Mouse (Mus musculus) forebrain, embryonic 15.5 days (tissue): Measurements from ENCODE around the gene Nup98. TPM values are rescaled to one million over a fixed set of nuclear protein-coding genes. Genes with fewer than 3 reads are reported as not detected.

Experiments used
- ATAC-seq: fragments of 200-750 bp; cut with Nextera tagmentation; replicated peaks from 2 replicates; pipeline ENCODE4 v1.8.0; 2017; ENCODE audit warnings: mild to moderate bottlenecking, moderate TSS enrichment, moderate library complexity
- H3K27ac ChIP-seq: fragments of 300-500 bp; sonication (generic); replicated peaks from 2 replicates; pipeline ENCODE4 v1.5.1; 2015; ENCODE audit warnings: mild to moderate bottlenecking, inconsistent platforms
- H3K27me3 ChIP-seq: fragments of 300-500 bp; sonication (generic); 2 replicates; pipeline ENCODE4 v1.6.1; 2015; ENCODE audit warnings: inconsistent platforms
- H3K36me3 ChIP-seq: fragments of 300-500 bp; sonication (generic); 2 replicates; pipeline ENCODE4 v1.6.1; 2015; ENCODE audit warnings: mild to moderate bottlenecking, inconsistent platforms
- H3K4me1 ChIP-seq: fragments of 300-500 bp; sonication (generic); 2 replicates; pipeline ENCODE4 v1.6.1; 2015; ENCODE audit warnings: inconsistent platforms
- H3K4me2 ChIP-seq: fragments of 300-500 bp; sonication (generic); replicated peaks from 2 replicates; pipeline ENCODE4 v1.6.1; 2015; ENCODE audit warnings: mild to moderate bottlenecking, inconsistent platforms
- H3K4me3 ChIP-seq: fragments of 300-500 bp; sonication (generic); 2 replicates; pipeline ENCODE4 v1.5.1; 2015; ENCODE audit warnings: mild to moderate bottlenecking, inconsistent platforms
- H3K9ac ChIP-seq: fragments of 300-500 bp; sonication (generic); replicated peaks from 2 replicates; pipeline ENCODE4 v1.6.1; 2015; ENCODE audit warnings: mild to moderate bottlenecking, inconsistent platforms
- H3K9me3 ChIP-seq: fragments of 300-500 bp; sonication (generic); 2 replicates; pipeline ENCODE4 v1.6.1; 2016; ENCODE audit warnings: inconsistent platforms
- WGBS: fragments of 180-500 bp; shearing (Covaris S2); methylation state at CpG from one replicate; pipeline ENCODE4 v1.1.7; 2015; ENCODE audit warnings: mixed read lengths; 5-methylcytosine and 5-hydroxymethylcytosine counted together
- polyA plus RNA-seq: library from polyadenylated mRNA; unstranded; fragments of >200 nt; fragmentation: Nextera tagmentation; extraction: Ambion mirVana; gene quantifications from 2 replicates; pipeline ENCODE4 v1.2.1, GENCODE M21; 2015

Gene Nup98
- polyA plus RNA-seq, 1 experiment from 2014 or later, result 24.2 TPM

- no peak for ATAC-seq
- 92% methylated on average over 6 of the region's 6 CpGs for WGBS
- no peak overlapping the region for H3K9ac ChIP-seq
Observed at GRCm38 (mm10) chr7:102226051-102226450, 16.1 kb upstream of the Nup98 start.

DNA sequence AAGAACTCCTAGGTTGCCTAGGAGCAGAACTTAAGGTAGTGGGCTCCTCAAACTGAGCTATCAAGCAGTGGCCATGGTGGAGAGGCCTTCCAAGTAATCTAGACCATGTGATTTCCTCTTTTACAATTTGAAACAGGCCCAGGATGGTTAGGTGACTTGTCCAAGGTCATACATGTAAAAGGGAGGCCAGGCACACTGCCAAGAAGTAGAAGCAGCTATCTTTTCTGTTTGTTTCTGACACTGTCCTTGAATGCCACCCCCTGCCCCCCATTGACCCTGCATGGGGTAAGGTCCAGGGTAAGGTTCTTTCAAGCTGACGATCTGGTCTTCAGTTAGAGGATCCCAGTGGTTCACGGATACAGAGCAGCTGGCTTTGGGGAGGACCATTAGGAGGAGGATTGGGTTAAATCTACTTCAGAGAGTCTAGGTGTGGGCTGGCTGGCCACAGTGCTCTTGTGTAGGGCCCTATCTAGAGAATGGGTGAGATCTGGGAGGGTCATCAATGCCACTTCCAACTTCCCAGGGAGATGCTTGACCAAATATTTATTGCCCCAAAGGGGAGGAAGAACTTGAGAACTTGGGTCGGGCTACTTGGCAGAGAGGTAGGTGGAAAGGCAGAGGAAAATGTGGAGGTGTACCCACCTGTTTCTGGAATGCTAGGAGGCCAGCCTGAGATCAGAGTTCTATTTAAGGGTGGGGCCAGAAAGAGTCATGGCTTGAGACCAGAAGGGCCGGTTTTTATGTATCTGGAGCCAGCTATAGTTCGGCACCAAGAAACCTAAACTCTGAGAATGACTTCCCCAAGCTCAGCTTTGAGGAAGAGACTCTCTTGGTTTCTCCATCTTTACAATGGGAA is 14.1 kb upstream of the Nup98 start:
- H3K9me3 ChIP-seq, result no peaks in the 10 kb centered on the region
- 0 out of 2 replicates have a peak overlapping the region, but pooled peaks have one; percentile 83 for H3K4me3 ChIP-seq
- peaks cover 9% of the 10 kb centered on the region; the same call in 1 of the 2 replicates for H3K4me1 ChIP-seq
- H3K36me3 ChIP-seq, result no peaks in the 10 kb centered on the region
- ATAC-seq, result no peak
- H3K9ac ChIP-seq, result no peak overlapping the region
- no peak overlapping the region for H3K27ac ChIP-seq
- H3K27me3 ChIP-seq, result no peaks in the 10 kb centered on the region
- no peak overlapping the region for H3K4me2 ChIP-seq
- WGBS, result 91% methylated on average over 5 of the region's 5 CpGs

More at GRCm38 (mm10) chr7:102226051-102226450, 16.1 kb upstream of the Nup98 start:
- H3K9me3 ChIP-seq, result no peaks in the 10 kb centered on the region
- H3K4me3 ChIP-seq, result no peak overlapping the region
- H3K4me1 ChIP-seq, result peaks cover 9% of the 10 kb centered on the region; the same call in 1 of the 2 replicates
- H3K27me3 ChIP-seq, result no peaks in the 10 kb centered on the region
- H3K27ac ChIP-seq, result no peak overlapping the region
- no peak overlapping the region for H3K4me2 ChIP-seq
- no peaks in the 10 kb centered on the region for H3K36me3 ChIP-seq

GRCm38 (mm10) chr7:102222830-102223556 is 13.0 kb upstream of the Nup98 start:
- 1% methylated on average over 31 of the region's 31 CpGs for WGBS
- no peaks in the 10 kb centered on the region for H3K9me3 ChIP-seq
- peak overlapping the region; percentile 81 for H3K9ac ChIP-seq
- H3K27ac ChIP-seq, result peak overlapping the region; percentile 32; the same call in 1 of the 2 replicates
- H3K4me1 ChIP-seq, result peaks cover 9% of the 10 kb centered on the region; the same call in 1 of the 2 replicates
- H3K27me3 ChIP-seq, result no peaks in the 10 kb centered on the region
- peak; percentile 87 for ATAC-seq
- peak overlapping the region; percentile 83 for H3K4me3 ChIP-seq
- no peaks in the 10 kb centered on the region for H3K36me3 ChIP-seq
- peak overlapping the region; percentile 88 for H3K4me2 ChIP-seq

DNA sequence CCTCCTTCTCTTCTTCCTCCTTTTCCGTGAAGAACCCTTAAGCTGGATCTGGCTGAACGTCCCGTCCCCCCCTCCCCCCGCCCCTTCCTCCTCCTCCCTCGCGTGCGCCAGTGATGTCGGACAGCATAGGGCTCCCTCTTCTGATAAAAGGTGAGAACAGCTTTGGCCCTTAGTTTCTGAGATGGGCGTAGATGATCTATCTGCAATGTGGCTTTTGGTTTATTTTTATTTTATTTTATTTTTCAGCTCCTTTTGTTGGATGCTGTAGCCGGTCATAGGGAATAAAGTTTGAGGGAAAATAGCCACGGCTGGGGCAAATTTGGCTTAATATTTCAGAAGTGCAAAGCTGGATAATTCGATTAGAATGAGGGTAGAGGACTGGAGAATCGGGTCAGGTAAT is 12.4 kb upstream of the Nup98 start:
- H3K4me3 ChIP-seq, result peak overlapping the region; percentile 83
- peak overlapping the region; percentile 81 for H3K9ac ChIP-seq
- peak overlapping the region; percentile 88 for H3K4me2 ChIP-seq
- ATAC-seq, result peak; percentile 75
- H3K36me3 ChIP-seq, result no peaks in the 10 kb centered on the region
- peaks cover 9% of the 10 kb centered on the region; the same call in 1 of the 2 replicates for H3K4me1 ChIP-seq
- no peaks in the 10 kb centered on the region for H3K27me3 ChIP-seq
- H3K27ac ChIP-seq, result no peak overlapping the region
- 0% methylated on average over 11 of the region's 13 CpGs for WGBS
- no peaks in the 10 kb centered on the region for H3K9me3 ChIP-seq

DNA sequence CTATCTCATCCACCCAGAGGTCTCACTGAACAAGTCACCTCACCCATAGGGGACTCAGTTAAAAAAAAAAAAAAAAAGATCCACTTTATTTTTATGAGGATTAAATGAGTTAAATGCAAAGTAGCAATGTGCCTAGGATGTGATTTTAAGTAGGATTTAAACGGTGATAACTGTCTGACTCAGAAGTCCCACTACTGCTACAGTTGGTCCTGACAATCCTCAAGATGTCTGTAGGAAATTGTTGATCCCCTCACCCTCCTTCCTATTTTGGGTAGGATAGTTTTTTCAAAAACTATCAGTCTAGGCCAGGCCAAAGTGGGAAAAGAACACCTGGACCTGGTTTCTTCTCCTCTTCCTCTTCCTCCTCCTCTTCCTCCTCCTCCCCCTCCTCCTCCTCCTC is 11.9 kb upstream of the Nup98 start:
- Histone ChIP-seq H3K4me1 (peaks cover 9% of the 10 kb centered on the region; the same call in 1 of the 2 replicates), H3K4me3 (no peak overlapping the region), H3K9ac (no peak overlapping the region), H3K9me3 (no peaks in the 10 kb centered on the region), H3K4me2 (no peak overlapping the region), H3K27me3 (no peaks in the 10 kb centered on the region), H3K36me3 (no peaks in the 10 kb centered on the region), H3K27ac (no peak overlapping the region)
- ATAC-seq, result no peak
- 54% methylated on average over 1 of the region's 1 CpGs for WGBS

- H3K9me3 ChIP-seq, result no peaks in the 10 kb centered on the region
- H3K4me2 ChIP-seq, result peak overlapping the region; percentile 56
- H3K4me1 ChIP-seq, result peaks cover 22% of the 10 kb centered on the region
- H3K4me3 ChIP-seq, result peak overlapping the region; percentile 80
- peak overlapping the region; percentile 96 for H3K27ac ChIP-seq
- no peaks in the 10 kb centered on the region for H3K27me3 ChIP-seq
- peak overlapping the region; percentile 67; the same call in 1 of the 2 replicates for H3K9ac ChIP-seq
- no peaks in the 10 kb centered on the region for H3K36me3 ChIP-seq
- 71% methylated on average over 3 of the region's 3 CpGs for WGBS
- no peak for ATAC-seq
Observed at GRCm38 (mm10) chr7:102211071-102211470, 1.1 kb upstream of the Nup98 start.

DNA sequence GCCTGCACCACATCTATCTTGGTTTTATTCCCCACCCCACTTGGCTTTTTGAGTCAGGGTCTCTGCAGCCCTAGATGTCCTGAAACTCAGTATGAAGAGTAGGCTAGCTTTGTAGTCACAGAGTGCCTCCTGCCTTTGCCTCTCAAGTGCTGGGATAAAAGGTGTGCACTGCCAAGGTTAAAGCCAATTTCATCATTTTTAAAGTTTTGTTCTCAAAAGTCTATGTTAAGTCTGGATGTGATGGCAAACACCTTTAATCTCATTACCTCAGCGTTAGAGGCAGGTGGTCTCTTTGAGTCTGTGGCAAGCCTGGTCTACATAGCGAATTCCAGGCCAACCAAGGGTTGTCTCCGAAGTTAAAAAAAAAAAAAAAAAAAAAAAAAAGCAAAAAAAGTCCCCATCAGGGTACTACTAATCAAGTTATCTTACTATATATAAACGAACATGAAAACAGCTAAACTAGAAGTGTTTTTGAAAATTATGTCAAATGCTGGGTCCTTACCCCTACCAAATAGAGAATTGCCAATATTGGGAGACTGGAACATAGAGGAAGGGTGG is 1.1 kb downstream of the Nup98 start:
- no peak for ATAC-seq
- no peaks in the 10 kb centered on the region for H3K27me3 ChIP-seq
- WGBS, result 53% methylated on average over 4 of the region's 4 CpGs
- no peaks in the 10 kb centered on the region for H3K9me3 ChIP-seq
- no peaks in the 10 kb centered on the region for H3K36me3 ChIP-seq
- H3K9ac ChIP-seq, result peak overlapping the region; percentile 78
- peaks cover 22% of the 10 kb centered on the region for H3K4me1 ChIP-seq
- H3K27ac ChIP-seq, result no peak overlapping the region
- H3K4me3 ChIP-seq, result peak overlapping the region; percentile 80
- peak overlapping the region; percentile 72 for H3K4me2 ChIP-seq

GRCm38 (mm10) chr7:102205646-102206045 is 4.3 kb downstream of the Nup98 start:
- Histone ChIP-seq H3K27me3 (no peaks in the 10 kb centered on the region), H3K9ac (no peak overlapping the region), H3K4me2 (no peak overlapping the region), H3K9me3 (no peaks in the 10 kb centered on the region), H3K4me3 (no peak overlapping the region), H3K27ac (no peak overlapping the region), H3K4me1 (peaks cover 19% of the 10 kb centered on the region), H3K36me3 (no peaks in the 10 kb centered on the region)
- no peak for ATAC-seq
- WGBS, result 87% methylated on average over 1 of the region's 1 CpGs

GRCm38 (mm10) chr7:102204296-102204857 is 5.6 kb downstream of the Nup98 start:
- no peak overlapping the region for H3K9ac ChIP-seq
- H3K36me3 ChIP-seq, result no peaks in the 10 kb centered on the region
- H3K27me3 ChIP-seq, result no peaks in the 10 kb centered on the region
- ATAC-seq, result no peak
- H3K4me1 ChIP-seq, result peaks cover 19% of the 10 kb centered on the region
- H3K9me3 ChIP-seq, result no peaks in the 10 kb centered on the region
- H3K4me2 ChIP-seq, result no peak overlapping the region
- H3K4me3 ChIP-seq, result no peak overlapping the region
- WGBS, result 91% methylated on average over 3 of the region's 3 CpGs
- no peak overlapping the region for H3K27ac ChIP-seq

DNA sequence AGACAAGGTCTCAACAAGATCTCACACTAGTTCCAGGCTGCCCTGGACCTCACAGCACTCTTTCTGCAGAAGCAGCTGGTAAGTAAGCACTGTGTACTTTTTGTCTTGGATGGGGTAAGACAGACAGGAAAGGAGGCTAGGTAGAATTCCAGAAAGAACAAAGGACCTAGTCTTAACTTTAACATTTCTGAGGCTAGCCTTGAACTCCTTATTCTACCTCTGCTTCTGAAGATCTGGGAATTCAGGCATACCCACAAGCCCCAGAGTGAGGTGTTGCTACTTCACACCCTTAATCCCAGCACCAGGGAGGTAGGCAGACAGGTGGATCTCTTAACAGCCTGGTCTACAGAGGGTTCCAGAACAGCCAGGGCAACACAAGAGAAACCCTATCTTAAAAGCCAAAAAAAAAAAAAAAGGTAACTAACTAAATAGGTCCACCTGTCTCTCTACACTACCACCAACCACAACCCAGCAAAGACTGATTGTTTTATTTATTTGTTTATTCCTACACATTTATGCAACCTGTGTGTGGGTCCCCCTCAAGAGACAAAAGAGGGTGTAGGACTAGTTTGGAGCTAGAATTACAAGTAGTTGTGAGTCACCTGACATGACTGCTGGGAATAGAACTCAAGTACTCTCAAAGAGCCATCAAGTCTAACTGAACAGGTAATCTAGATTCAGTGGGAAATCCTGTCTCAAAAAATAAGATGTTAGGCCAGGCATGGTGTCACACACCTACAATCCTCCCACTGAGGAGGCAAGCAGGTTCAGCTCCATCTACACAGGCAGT is 8.8 kb downstream of the Nup98 start:
- no peaks in the 10 kb centered on the region for H3K4me1 ChIP-seq
- no peaks in the 10 kb centered on the region for H3K9me3 ChIP-seq
- H3K27ac ChIP-seq, result no peak overlapping the region
- ATAC-seq, result no peak
- H3K9ac ChIP-seq, result no peak overlapping the region
- no peaks in the 10 kb centered on the region for H3K36me3 ChIP-seq
- no peaks in the 10 kb centered on the region for H3K27me3 ChIP-seq
- no peak overlapping the region for H3K4me3 ChIP-seq
- H3K4me2 ChIP-seq, result no peak overlapping the region

- no peaks in the 10 kb centered on the region for H3K27me3 ChIP-seq
- H3K36me3 ChIP-seq, result no peaks in the 10 kb centered on the region
- 85% methylated on average over 3 of the region's 3 CpGs for WGBS
- ATAC-seq, result no peak
- no peaks in the 10 kb centered on the region for H3K4me1 ChIP-seq
- no peak overlapping the region for H3K9ac ChIP-seq
- no peak overlapping the region for H3K4me3 ChIP-seq
- H3K9me3 ChIP-seq, result no peaks in the 10 kb centered on the region
- no peak overlapping the region for H3K4me2 ChIP-seq
- H3K27ac ChIP-seq, result no peak overlapping the region
Observed at GRCm38 (mm10) chr7:102200576-102200975, 9.4 kb downstream of the Nup98 start.
